Mouse (Mus musculus): Measurements from ENCODE around the gene Akt3. TPM values are rescaled to one million over a fixed set of nuclear protein-coding genes. Genes with fewer than 3 reads are reported as not detected.

Akt3 gene
- polyA plus RNA-seq, 1 experiment from 2014 or later, result 11.4 TPM

- 75% methylated on average over 2 of the region's 2 CpGs for WGBS
Observed at GRCm38 (mm10) chr1:177238368-177238767, 19.6 kb downstream of the Akt3 start.

GRCm38 (mm10) chr1:177236695-177237094, 21.3 kb downstream of the Akt3 start:
- Histone ChIP-seq H3K27me3 (ENCODE audit: poor library complexity, severe bottlenecking) (no peaks in the 10 kb centered on the region), H3K36me3 (replicated peaks) (peaks cover 8% of the 10 kb centered on the region), H3K9me3 (no peaks in the 10 kb centered on the region), H3K4me1 (no peaks in the 10 kb centered on the region), H3K27ac (no peak overlapping the region), H3K4me3 (no peak overlapping the region)
- DNase-seq (ENCODE audit: extremely low spot score, low spot score), result no peak
- 64% methylated on average over 2 of the region's 2 CpGs for WGBS

More at GRCm38 (mm10) chr1:177238368-177238767, 19.6 kb downstream of the Akt3 start:
- no peak for DNase-seq (ENCODE audit: extremely low spot score, low spot score)
- Histone ChIP-seq H3K27ac (no peak overlapping the region), H3K27me3 (ENCODE audit: poor library complexity, severe bottlenecking) (no peaks in the 10 kb centered on the region), H3K9me3 (no peaks in the 10 kb centered on the region), H3K4me3 (no peak overlapping the region), H3K4me1 (no peaks in the 10 kb centered on the region), H3K36me3 (replicated peaks) (peaks cover 8% of the 10 kb centered on the region)

- no peaks in the 10 kb centered on the region for H3K27me3 ChIP-seq (ENCODE audit: poor library complexity, severe bottlenecking)
- no peak for DNase-seq (ENCODE audit: extremely low spot score, low spot score)
- H3K4me3 ChIP-seq, result no peak overlapping the region
- no peaks in the 10 kb centered on the region for H3K9me3 ChIP-seq
- no peak overlapping the region for H3K27ac ChIP-seq
- H3K36me3 ChIP-seq (replicated peaks), result peaks cover 8% of the 10 kb centered on the region
- H3K4me1 ChIP-seq, result no peaks in the 10 kb centered on the region
Observed at GRCm38 (mm10) chr1:177236249-177236648, 21.8 kb downstream of the Akt3 start.

- H3K9me3 ChIP-seq, result no peaks in the 10 kb centered on the region
- WGBS, result 95% methylated on average over 5 of the region's 5 CpGs
- H3K4me3 ChIP-seq, result no peak overlapping the region
- no peak overlapping the region for H3K27ac ChIP-seq
- no peak for DNase-seq (ENCODE audit: extremely low spot score, low spot score)
- H3K4me1 ChIP-seq, result no peaks in the 10 kb centered on the region
- no peaks in the 10 kb centered on the region for H3K27me3 ChIP-seq (ENCODE audit: poor library complexity, severe bottlenecking)
- peaks cover 15% of the 10 kb centered on the region for H3K36me3 ChIP-seq (replicated peaks)
Observed at GRCm38 (mm10) chr1:177234462-177234861, 23.5 kb downstream of the Akt3 start.

- H3K36me3 ChIP-seq (replicated peaks), result peaks cover 27% of the 10 kb centered on the region
- H3K4me3 ChIP-seq, result no peak overlapping the region
- H3K4me1 ChIP-seq, result no peaks in the 10 kb centered on the region
- H3K27ac ChIP-seq, result no peak overlapping the region
- H3K9me3 ChIP-seq, result no peaks in the 10 kb centered on the region
- H3K27me3 ChIP-seq (ENCODE audit: poor library complexity, severe bottlenecking), result no peaks in the 10 kb centered on the region
- no peak for DNase-seq (ENCODE audit: extremely low spot score, low spot score)
Observed at GRCm38 (mm10) chr1:177231122-177231521, 26.9 kb downstream of the Akt3 start.

- H3K27ac ChIP-seq, result no peak overlapping the region
- no peaks in the 10 kb centered on the region for H3K36me3 ChIP-seq (replicated peaks)
- WGBS, result 77% methylated on average over 1 of the region's 1 CpGs
- DNase-seq (ENCODE audit: extremely low spot score, low spot score), result no peak
- no peaks in the 10 kb centered on the region for H3K9me3 ChIP-seq
- no peak overlapping the region for H3K4me3 ChIP-seq
- H3K27me3 ChIP-seq (ENCODE audit: poor library complexity, severe bottlenecking), result no peaks in the 10 kb centered on the region
- H3K4me1 ChIP-seq, result peaks cover 11% of the 10 kb centered on the region
Observed at GRCm38 (mm10) chr1:177198978-177199377, 59.0 kb downstream of the Akt3 start.

GRCm38 (mm10) chr1:177195224-177195623, 62.8 kb downstream of the Akt3 start:
- Histone ChIP-seq H3K4me1 (peaks cover 14% of the 10 kb centered on the region), H3K9me3 (no peaks in the 10 kb centered on the region), H3K27ac (no peak overlapping the region), H3K4me3 (no peak overlapping the region), H3K36me3 (replicated peaks) (no peaks in the 10 kb centered on the region), H3K27me3 (ENCODE audit: poor library complexity, severe bottlenecking) (no peaks in the 10 kb centered on the region)
- DNase-seq (ENCODE audit: extremely low spot score, low spot score), result no peak

GRCm38 (mm10) chr1:177194324-177194723, 63.7 kb downstream of the Akt3 start:
- no peaks in the 10 kb centered on the region for H3K27me3 ChIP-seq (ENCODE audit: poor library complexity, severe bottlenecking)
- H3K9me3 ChIP-seq, result no peaks in the 10 kb centered on the region
- no peak overlapping the region for H3K27ac ChIP-seq
- H3K4me1 ChIP-seq, result peaks cover 14% of the 10 kb centered on the region
- no peaks in the 10 kb centered on the region for H3K36me3 ChIP-seq (replicated peaks)
- no peak overlapping the region for H3K4me3 ChIP-seq
- DNase-seq (ENCODE audit: extremely low spot score, low spot score), result no peak
- 55% methylated on average over 1 of the region's 1 CpGs for WGBS

GRCm38 (mm10) chr1:177191623-177192022, 66.4 kb downstream of the Akt3 start:
- H3K36me3 ChIP-seq (replicated peaks), result no peaks in the 10 kb centered on the region
- H3K9me3 ChIP-seq, result no peaks in the 10 kb centered on the region
- WGBS, result 32% methylated on average over 3 of the region's 3 CpGs
- no peak for DNase-seq (ENCODE audit: extremely low spot score, low spot score)
- peaks cover 24% of the 10 kb centered on the region for H3K4me1 ChIP-seq
- H3K4me3 ChIP-seq, result no peak overlapping the region
- no peaks in the 10 kb centered on the region for H3K27me3 ChIP-seq (ENCODE audit: poor library complexity, severe bottlenecking)
- no peak overlapping the region for H3K27ac ChIP-seq

- Histone ChIP-seq H3K27me3 (ENCODE audit: poor library complexity, severe bottlenecking) (no peaks in the 10 kb centered on the region), H3K4me3 (no peak overlapping the region), H3K36me3 (replicated peaks) (no peaks in the 10 kb centered on the region), H3K27ac (no peak overlapping the region), H3K9me3 (no peaks in the 10 kb centered on the region), H3K4me1 (peaks cover 26% of the 10 kb centered on the region)
- WGBS, result 97% methylated on average over 1 of the region's 1 CpGs
- no peak for DNase-seq (ENCODE audit: extremely low spot score, low spot score)
Observed at GRCm38 (mm10) chr1:177190358-177190757, 67.6 kb downstream of the Akt3 start.

GRCm38 (mm10) chr1:177188708-177189107, 69.3 kb downstream of the Akt3 start:
- DNase-seq (ENCODE audit: extremely low spot score, low spot score), result no peak
- 47% methylated on average over 3 of the region's 3 CpGs for WGBS
- Histone ChIP-seq H3K27ac (no peak overlapping the region), H3K4me3 (no peak overlapping the region), H3K27me3 (ENCODE audit: poor library complexity, severe bottlenecking) (no peaks in the 10 kb centered on the region), H3K36me3 (replicated peaks) (0 out of 2 replicates have a peak, but pooled peaks cover 2% of the 10 kb centered on the region), H3K4me1 (peaks cover 26% of the 10 kb centered on the region), H3K9me3 (no peaks in the 10 kb centered on the region)

GRCm38 (mm10) chr1:177186751-177187150, 71.3 kb downstream of the Akt3 start:
- H3K36me3 ChIP-seq (replicated peaks), result 0 out of 2 replicates have a peak, but pooled peaks cover 2% of the 10 kb centered on the region
- H3K27me3 ChIP-seq (ENCODE audit: poor library complexity, severe bottlenecking), result no peaks in the 10 kb centered on the region
- H3K4me1 ChIP-seq, result peaks cover 14% of the 10 kb centered on the region
- no peak overlapping the region for H3K4me3 ChIP-seq
- 50% methylated on average over 2 of the region's 2 CpGs for WGBS
- H3K9me3 ChIP-seq, result no peaks in the 10 kb centered on the region
- DNase-seq (ENCODE audit: extremely low spot score, low spot score), result no peak
- peak overlapping the region; percentile 30; the same call in 1 of the 2 replicates for H3K27ac ChIP-seq

- Histone ChIP-seq H3K27me3 (ENCODE audit: poor library complexity, severe bottlenecking) (no peaks in the 10 kb centered on the region), H3K4me1 (peaks cover 18% of the 10 kb centered on the region), H3K27ac (no peak overlapping the region), H3K36me3 (replicated peaks) (0 out of 2 replicates have a peak, but pooled peaks cover 2% of the 10 kb centered on the region), H3K9me3 (no peaks in the 10 kb centered on the region), H3K4me3 (no peak overlapping the region)
- 88% methylated on average over 2 of the region's 2 CpGs for WGBS
- DNase-seq (ENCODE audit: extremely low spot score, low spot score), result no peak
Observed at GRCm38 (mm10) chr1:177179635-177180034, 78.4 kb downstream of the Akt3 start.

GRCm38 (mm10) chr1:177175436-177175835, 82.6 kb downstream of the Akt3 start:
- Histone ChIP-seq H3K27me3 (ENCODE audit: poor library complexity, severe bottlenecking) (no peaks in the 10 kb centered on the region), H3K9me3 (no peaks in the 10 kb centered on the region), H3K4me3 (no peak overlapping the region), H3K4me1 (peaks cover 34% of the 10 kb centered on the region), H3K36me3 (replicated peaks) (no peaks in the 10 kb centered on the region), H3K27ac (no peak overlapping the region)
- DNase-seq (ENCODE audit: extremely low spot score, low spot score), result no peak
